ENCODE assay signal across 24 mouse cellular contexts in the genomic region with DNA sequence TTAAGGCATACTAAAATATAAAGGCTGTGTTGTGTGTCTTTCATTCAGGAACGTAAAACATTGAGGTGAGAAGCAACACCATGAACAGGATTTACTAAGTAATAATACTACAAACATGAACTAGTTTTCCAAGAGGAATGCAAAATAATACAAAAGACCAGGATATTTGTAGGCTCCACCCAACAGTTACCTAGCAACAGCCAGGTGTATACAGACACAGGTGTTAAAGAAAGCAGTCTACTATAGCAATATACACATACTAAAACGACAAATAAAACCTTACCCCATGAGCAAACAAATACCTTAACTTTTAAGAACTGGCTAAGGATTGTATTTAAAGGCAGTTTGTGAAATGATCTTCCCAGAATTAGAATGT. TPM values are rescaled to one million over a fixed set of nuclear protein-coding genes. Genes with fewer than 3 reads are reported as not detected.
A peak's percentile ranks its signal among the peaks of the same experiment; 100 is the strongest.
DNase-seq lines count a peak whose midpoint lies in the region; ATAC-seq and TF ChIP-seq lines count a peak whose summit lies in the region.
"Had no signal": no experiment of that assay in that cellular context is flagged by ENCODE, and none has a peak within 500 bp of the region (broad histone marks: within the 10 kb centered on the region; RNA-seq: fewer than 3 reads in every experiment).

No protein-coding gene starts in this region.

- peaks cover 33% of the 10 kb centered on the region; the same call in 1 of the 2 replicates for H3K4me1 ChIP-seq in intestine, postnatal 0 days (replicated peaks; ENCODE audit: control insufficient read depth, insufficient read depth, low read length)
- peaks cover 34% of the 10 kb centered on the region for H3K4me1 ChIP-seq in intestine, embryonic 16.5 days (ENCODE audit: control insufficient read depth, insufficient read depth, low read length)
- H3K4me1 ChIP-seq in MEL (ENCODE audit: control insufficient read depth in 1 of 2, insufficient read depth in 2 of 2, low read length in 2 of 2) = peaks cover 41 to 49% of the 10 kb centered on the region in 2 experiments
- H3K4me1 ChIP-seq in liver, embryonic 16.5 days (ENCODE audit: control insufficient read depth, low read depth, low read length) = peaks cover 71% of the 10 kb centered on the region

- no peaks in the 10 kb centered on the region for H3K27me3 ChIP-seq in intestine, postnatal 0 days (replicated peaks; ENCODE audit: control insufficient read depth, insufficient read depth, low read length)
- H3K27me3 ChIP-seq in intestine, embryonic 16.5 days (replicated peaks; ENCODE audit: control insufficient read depth, insufficient read depth, low read length) = no peaks in the 10 kb centered on the region
- no peaks in the 10 kb centered on the region for H3K27me3 ChIP-seq in MEL (ENCODE audit: control insufficient read depth in 1 of 2, insufficient read depth in 2 of 2, low read length in 2 of 2)
- H3K27me3 ChIP-seq in liver, embryonic 16.5 days (ENCODE audit: control insufficient read depth, insufficient read depth, low read depth, low read length) = no peaks in the 10 kb centered on the region
- H3K27me3 ChIP-seq: embryonic facial prominence, embryonic 15.5 days; intestine, embryonic 15.5 days; limb, embryonic 15.5 days had no signal

- no peaks in the 10 kb centered on the region for H3K9me3 ChIP-seq in intestine, postnatal 0 days (ENCODE audit: control insufficient read depth)
- no peaks in the 10 kb centered on the region for H3K9me3 ChIP-seq in intestine, embryonic 16.5 days (ENCODE audit: control insufficient read depth, low read length)
- H3K9me3 ChIP-seq in MEL (replicated peaks; ENCODE audit: insufficient read depth, low read length) = no peaks in the 10 kb centered on the region
- H3K9me3 ChIP-seq in liver, embryonic 16.5 days (replicated peaks; ENCODE audit: control insufficient read depth, low read length) = no peaks in the 10 kb centered on the region
- H3K9me3 ChIP-seq: embryonic facial prominence, embryonic 15.5 days; intestine, embryonic 15.5 days; limb, embryonic 15.5 days; midbrain, embryonic 10.5 days had no signal

- H3K27ac ChIP-seq in gastrocnemius, adult 2 months = peak overlapping the region; percentile 24; the same call in 1 of the 2 replicates
- H3K27ac ChIP-seq in intestine, postnatal 0 days (ENCODE audit: low read depth, low read length) = peak overlapping the region; percentile 15; the same call in 1 of the 2 replicates
- H3K27ac ChIP-seq in intestine, embryonic 16.5 days (ENCODE audit: low read length) = no peak overlapping the region
- peak overlapping the region; percentile 31; the same call in 1 of the 2 replicates for H3K27ac ChIP-seq in MEL (ENCODE audit: control insufficient read depth, low read depth, low read length)
- H3K27ac ChIP-seq in liver, embryonic 16.5 days (ENCODE audit: low read length) = peak overlapping the region; percentile 73
- H3K27ac ChIP-seq: embryonic facial prominence, embryonic 15.5 days; hindbrain, embryonic 14.5 days; intestine, embryonic 15.5 days; kidney, postnatal 0 days; layer of hippocampus, adult 2 months; limb, embryonic 15.5 days; midbrain, embryonic 10.5 days had no signal

- 53% methylated on average over 2 of the region's 2 CpGs for WGBS in intestine, postnatal 0 days
- 72% methylated on average over 2 of the region's 2 CpGs for WGBS in intestine, embryonic 16.5 days
- WGBS in liver, embryonic 16.5 days (ENCODE audit: insufficient replicate concordance) = 71% methylated on average over 2 of the region's 2 CpGs

- peak overlapping the region; percentile 17; the same call in 1 of the 2 replicates for H3K4me2 ChIP-seq in intestine, postnatal 0 days (replicated peaks; ENCODE audit: low read depth)
- H3K4me2 ChIP-seq in intestine, embryonic 16.5 days (ENCODE audit: low read depth, low read length) = no peak overlapping the region
- H3K4me2 ChIP-seq in liver, embryonic 16.5 days (ENCODE audit: low read depth, low read length) = peak overlapping the region; percentile 33
- H3K4me2 ChIP-seq: embryonic facial prominence, embryonic 15.5 days; hindbrain, embryonic 14.5 days; intestine, embryonic 15.5 days; limb, embryonic 15.5 days had no signal

- TF ChIP-seq CTCF in gastrocnemius, adult 2 months (IDR thresholded peaks at IDR 0.05) = no peak
- no peak for TF ChIP-seq CTCF in intestine, postnatal 0 days (IDR thresholded peaks at IDR 0.05; ENCODE audit: low read depth)
- no peak for TF ChIP-seq CTCF in MEL (IDR thresholded peaks at IDR 0.05 in 2 of 3, conservative IDR thresholded peaks at IDR 0.05 in 1 of 3; ENCODE audit: control insufficient read depth in 1 of 3, insufficient read depth in 1 of 3, low read depth in 2 of 3, low read length in 3 of 3, poor library complexity in 1 of 3, severe bottlenecking in 1 of 3)

- no peak overlapping the region for H3K9ac ChIP-seq in intestine, postnatal 0 days (ENCODE audit: low read depth, low read length)
- H3K9ac ChIP-seq in intestine, embryonic 16.5 days (ENCODE audit: low read depth, low read length) = no peak overlapping the region
- H3K9ac ChIP-seq in MEL (ENCODE audit: control insufficient read depth, low read depth, low read length, poor library complexity, severe bottlenecking) = no peak overlapping the region
- H3K9ac ChIP-seq in liver, embryonic 16.5 days (ENCODE audit: low read depth, low read length) = no peak overlapping the region
- H3K9ac ChIP-seq: embryonic facial prominence, embryonic 15.5 days; hindbrain, embryonic 14.5 days; intestine, embryonic 15.5 days; limb, embryonic 15.5 days had no signal

- no peak for TF ChIP-seq EP300 in MEL (IDR thresholded peaks at IDR 0.05; ENCODE audit: low read depth in 1 of 2, low read length in 2 of 2)

- DNase-seq in gastrocnemius, adult 2 months = no peak
- no peak for DNase-seq in gastrocnemius, postnatal 4 days (ENCODE audit: low spot score in 2 of 2)
- no peak for DNase-seq in MEL (ENCODE audit: low read depth, low spot score)
- DNase-seq in spleen, postnatal 36 days (ENCODE audit: low spot score in 2 of 2) = no peak
- DNase-seq in kidney, postnatal 4 days = no peak
- DNase-seq: cerebellum, adult 2 months; cerebellum, postnatal 36 days; gastrocnemius, postnatal 36 days; heart, postnatal 14 days; right cerebral cortex, postnatal 4 days; thymus, adult 2 months had no signal

- ATAC-seq in intestine, postnatal 0 days = no peak
- ATAC-seq in intestine, embryonic 16.5 days = no peak
- no peak for ATAC-seq in liver, embryonic 16.5 days (ENCODE audit: low read depth)
- ATAC-seq: CD4-positive, CD25-positive, alpha-beta regulatory T cell, adult 4 months; forebrain, embryonic 16.5 days; intestine, embryonic 15.5 days had no signal

- no peak overlapping the region for H3K4me3 ChIP-seq in gastrocnemius, adult 2 months
- H3K4me3 ChIP-seq in intestine, postnatal 0 days (ENCODE audit: low read depth, low read length) = no peak overlapping the region
- H3K4me3 ChIP-seq in intestine, embryonic 16.5 days (ENCODE audit: low read length) = no peak overlapping the region
- no peak overlapping the region for H3K4me3 ChIP-seq in MEL (ENCODE audit: control insufficient read depth in 1 of 2, insufficient read depth in 1 of 2, low read depth in 2 of 2, low read length in 2 of 2)
- H3K4me3 ChIP-seq in liver, embryonic 16.5 days (ENCODE audit: low read depth, low read length) = no peak overlapping the region
- H3K4me3 ChIP-seq: embryonic facial prominence, embryonic 15.5 days; intestine, embryonic 15.5 days; layer of hippocampus, adult 2 months; limb, embryonic 15.5 days; midbrain, embryonic 10.5 days had no signal

- no peak for TF ChIP-seq POLR2A in MEL (IDR thresholded peaks at IDR 0.05; ENCODE audit: control insufficient read depth in 1 of 2, insufficient read depth in 1 of 2, low read depth in 1 of 2, low read length in 2 of 2, poor library complexity in 1 of 2)

- intact Hi-C loops in gastrocnemius, adult 2 months (cut with DNase I) = no loop called here

- peaks cover 82% of the 10 kb centered on the region for H3K79me2 ChIP-seq in MEL (ENCODE audit: control insufficient read depth, insufficient read depth, low read length, poor library complexity)

- H3K36me3 ChIP-seq in intestine, postnatal 0 days (ENCODE audit: control insufficient read depth, insufficient read depth) = no peaks in the 10 kb centered on the region
- H3K36me3 ChIP-seq in intestine, embryonic 16.5 days (ENCODE audit: control insufficient read depth, insufficient read depth, low read length) = no peaks in the 10 kb centered on the region
- peaks cover 6 to 71% of the 10 kb centered on the region in 2 experiments for H3K36me3 ChIP-seq in MEL (ENCODE audit: control insufficient read depth in 1 of 2, insufficient read depth in 2 of 2, low read length in 2 of 2)
- H3K36me3 ChIP-seq in liver, embryonic 16.5 days (ENCODE audit: control insufficient read depth, insufficient read depth) = no peaks in the 10 kb centered on the region
- H3K36me3 ChIP-seq: embryonic facial prominence, embryonic 15.5 days; intestine, embryonic 15.5 days; limb, embryonic 15.5 days had no signal

- no peak for TF ChIP-seq RAD21 in MEL (IDR thresholded peaks at IDR 0.05; ENCODE audit: low read depth, low read length)

TF ChIP-seq in MEL, 35 proteins besides CTCF, POLR2A, EP300 and RAD21 (continues in another document):
- TF ChIP-seq MAZ (IDR thresholded peaks at IDR 0.05; ENCODE audit: low read depth, low read length) = no peak
- TF ChIP-seq UBTF (IDR thresholded peaks at IDR 0.05; ENCODE audit: borderline replicate concordance, insufficient read depth, low read depth, low read length) = no peak
- no peak for TF ChIP-seq RCOR1 (IDR thresholded peaks at IDR 0.05; ENCODE audit: low read depth, low read length)
- no peak for TF ChIP-seq GABPA (IDR thresholded peaks at IDR 0.05; ENCODE audit: low read depth, low read length)
- no peak for TF ChIP-seq USF1 (IDR thresholded peaks at IDR 0.05; ENCODE audit: low read depth, low read length)

RNA-seq across cellular contexts. Expression of gene Vapa, which starts 5.1 kb away (rescaled TPM):
- 100 to 1,000 TPM; 131 to 146 TPM for total RNA-seq in gastrocnemius, adult 2 months (2021)
- total RNA-seq in gastrocnemius, postnatal 4 days (2021) = 100 to 1,000 TPM; 142 to 159 TPM
- 290 and 292 TPM in 2 replicates for polyA plus RNA-seq in intestine, postnatal 0 days (2015; fragmentation: Nextera tagmentation; extraction: Ambion mirVana)
- polyA plus RNA-seq in intestine, embryonic 16.5 days (2015; fragmentation: Nextera tagmentation; extraction: Ambion mirVana) = 194 and 204 TPM in 2 replicates
- 56.7 and 60.2 TPM in 2 replicates for total RNA-seq in MEL (2012; rRNA removed)
- 100 to 1,000 TPM in 1 of 2 experiments, 10 to 100 TPM in 1; 85.3 to 507 TPM for polyA plus RNA-seq in MEL (2012; ENCODE audit: insufficient read depth in 1 of 2, insufficient read length in 2 of 2, low read depth in 1 of 2, low replicate concordance in 2 of 2, missing spikeins in 1 of 2)
- 55.8 and 57.0 TPM in 2 replicates for polyA plus RNA-seq in liver, embryonic 16.5 days (2015; fragmentation: Nextera tagmentation; extraction: Ambion mirVana)

RNA-seq across cellular contexts. Expression of gene Txndc2, which starts 33.7 kb away (rescaled TPM):
- not detected for total RNA-seq in gastrocnemius, adult 2 months (2021)
- under 1 TPM; 0.23 to 0.29 TPM for total RNA-seq in gastrocnemius, postnatal 4 days (2021)
- polyA plus RNA-seq in intestine, postnatal 0 days (2015; fragmentation: Nextera tagmentation; extraction: Ambion mirVana) = not detected in 2 replicates
- polyA plus RNA-seq in intestine, embryonic 16.5 days (2015; fragmentation: Nextera tagmentation; extraction: Ambion mirVana) = not detected in 2 replicates
- total RNA-seq in MEL (2012; rRNA removed) = not detected in 2 replicates
- not detected for polyA plus RNA-seq in MEL (2012; ENCODE audit: insufficient read depth in 1 of 2, insufficient read length in 2 of 2, low read depth in 1 of 2, low replicate concordance in 2 of 2, missing spikeins in 1 of 2)
- not detected in 2 replicates for polyA plus RNA-seq in liver, embryonic 16.5 days (2015; fragmentation: Nextera tagmentation; extraction: Ambion mirVana)
- total RNA-seq: gastrocnemius, postnatal 36 days; layer of hippocampus, adult 2 months; midbrain, postnatal 0 days had no signal
- polyA plus RNA-seq: CD4-positive, CD25-positive, alpha-beta regulatory T cell, adult 4 months; intestine, embryonic 15.5 days; kidney, postnatal 0 days; midbrain, embryonic 10.5 days; midbrain, postnatal 0 days; thymus, adult 2 months had no signal
